Mouse (Mus musculus) heart, postnatal 4 days (tissue): ENCODE data around the gene Fcho1. TPM values are rescaled to one million over a fixed set of nuclear protein-coding genes. Genes with fewer than 3 reads are reported as not detected.
"Not testable (repeated sequence)": the region's sequence is repeated elsewhere in the genome, so short reads cannot be mapped to it uniquely, and the experiment has no call there.

Experiments used
- DNase-seq: peaks from one replicate; pipeline ENCODE4 v3.0.0; 2021
- total RNA-seq, 2 experiments: library from RNA; stranded (reverse); gene quantifications; 2 replicates each; pipeline ENCODE4 v1.2.3; 2021

Gene Fcho1
- 1 to 10 TPM; 1.6 to 2.4 TPM for total RNA-seq

- peak; percentile 77 for DNase-seq
Measured at GRCm38 (mm10) chr8:71725122-71725924, at the start of gene Fcho1. TSS of gene Fcho1 (minus strand) at chr8:71725716.

- no peak for DNase-seq
Measured at GRCm38 (mm10) chr8:71771336-71771735, 45.8 kb upstream of the Fcho1 start.

GRCm38 (mm10) chr8:71758816-71759215, 33.3 kb upstream of the Fcho1 start:
- no peak for DNase-seq

GRCm38 (mm10) chr8:71752881-71753552, 27.5 kb upstream of the Fcho1 start:
- DNase-seq: not testable (repeated sequence)

GRCm38 (mm10) chr8:71752263-71752662, 26.7 kb upstream of the Fcho1 start:
- DNase-seq: not testable (repeated sequence)

- peak; percentile 58 for DNase-seq
Measured at GRCm38 (mm10) chr8:71751337-71751886, 25.9 kb upstream of the Fcho1 start.

GRCm38 (mm10) chr8:71749321-71750075, 24.0 kb upstream of the Fcho1 start:
- DNase-seq: not testable (repeated sequence)

GRCm38 (mm10) chr8:71747082-71747481, 21.6 kb upstream of the Fcho1 start:
- not testable (repeated sequence) for DNase-seq

GRCm38 (mm10) chr8:71745322-71745721, 19.8 kb upstream of the Fcho1 start:
- DNase-seq: no peak

- no peak for DNase-seq
Measured at GRCm38 (mm10) chr8:71742783-71743182, 17.3 kb upstream of the Fcho1 start.

- DNase-seq: no peak
Measured at GRCm38 (mm10) chr8:71741687-71742114, 16.2 kb upstream of the Fcho1 start.

- DNase-seq: no peak
Measured at GRCm38 (mm10) chr8:71741226-71741625, 15.7 kb upstream of the Fcho1 start.

GRCm38 (mm10) chr8:71738316-71738715, 12.8 kb upstream of the Fcho1 start:
- not testable (repeated sequence) for DNase-seq

- peak; percentile 67 for DNase-seq
Measured at GRCm38 (mm10) chr8:71731652-71732230, 6.2 kb upstream of the Fcho1 start.

- DNase-seq: no peak
Measured at GRCm38 (mm10) chr8:71728826-71729620, 3.5 kb upstream of the Fcho1 start.

- peak; percentile 32 for DNase-seq
Measured at GRCm38 (mm10) chr8:71728240-71728785, 2.8 kb upstream of the Fcho1 start.

- no peak for DNase-seq
Measured at GRCm38 (mm10) chr8:71724389-71724788, 1.1 kb downstream of the Fcho1 start.

GRCm38 (mm10) chr8:71723047-71723551, 2.4 kb downstream of the Fcho1 start:
- no peak for DNase-seq

GRCm38 (mm10) chr8:71719928-71720457, 5.5 kb downstream of the Fcho1 start:
- DNase-seq: no peak

GRCm38 (mm10) chr8:71719218-71719617, 6.3 kb downstream of the Fcho1 start:
- DNase-seq: peak; percentile 70

- DNase-seq: no peak
Measured at GRCm38 (mm10) chr8:71718252-71718651, 7.3 kb downstream of the Fcho1 start.
